Mouse (Mus musculus): ENCODE measurements around the gene Spred3.
"Not testable (repeated sequence)": the region's sequence is repeated elsewhere in the genome, so short reads cannot be mapped to it uniquely, and the experiment has no call there.

Spred3 gene

GRCm38 (mm10) chr7:29169231-29170065 is 763 bp downstream of the Spred3 start:
- no peak for DNase-seq (ENCODE audit: low read depth in 2 of 2, low spot score in 2 of 2)

- no peak for DNase-seq (ENCODE audit: low read depth in 2 of 2, low spot score in 2 of 2)
These were observed 1.4 kb downstream of the Spred3 start for GRCm38 (mm10) chr7:29168791-29169230.

GRCm38 (mm10) chr7:29168121-29168695 is 2.0 kb downstream of the Spred3 start:
- no peak for DNase-seq (ENCODE audit: low read depth in 2 of 2, low spot score in 2 of 2)

- DNase-seq (ENCODE audit: low read depth in 2 of 2, low spot score in 2 of 2), result no peak
These were observed 2.6 kb downstream of the Spred3 start for GRCm38 (mm10) chr7:29167656-29168055.

GRCm38 (mm10) chr7:29162750-29163525 is 7.3 kb downstream of the Spred3 start:
- DNase-seq (ENCODE audit: low read depth in 2 of 2, low spot score in 2 of 2), result no peak

- no peak for DNase-seq (ENCODE audit: low read depth in 2 of 2, low spot score in 2 of 2)
These were observed 7.9 kb downstream of the Spred3 start for GRCm38 (mm10) chr7:29162294-29162693.

GRCm38 (mm10) chr7:29158264-29158663 is 11.9 kb downstream of the Spred3 start:
- no peak for DNase-seq (ENCODE audit: low read depth in 2 of 2, low spot score in 2 of 2)

GRCm38 (mm10) chr7:29155838-29156782 is 14.1 kb downstream of the Spred3 start, which contains the start of gene Fam98c:
Fam98c (minus strand) TSS chr7:29156234.
- peak; percentile 52 to 68 for DNase-seq (ENCODE audit: low read depth in 2 of 2, low spot score in 2 of 2)

GRCm38 (mm10) chr7:29155196-29155837 is 14.9 kb downstream of the Spred3 start:
- DNase-seq (ENCODE audit: low read depth in 2 of 2, low spot score in 2 of 2), result peak; percentile 45 to 69

GRCm38 (mm10) chr7:29154018-29154720 is 16.0 kb downstream of the Spred3 start:
- DNase-seq (ENCODE audit: low read depth in 2 of 2, low spot score in 2 of 2), result no peak

- DNase-seq (ENCODE audit: low read depth in 2 of 2, low spot score in 2 of 2), result no peak
These were observed 18.7 kb downstream of the Spred3 start for GRCm38 (mm10) chr7:29151486-29151885.

- no peak for DNase-seq (ENCODE audit: low read depth in 2 of 2, low spot score in 2 of 2)
These were observed 21.4 kb downstream of the Spred3 start for GRCm38 (mm10) chr7:29148771-29149170.

- no peak for DNase-seq (ENCODE audit: low read depth in 2 of 2, low spot score in 2 of 2)
These were observed 23.4 kb downstream of the Spred3 start for GRCm38 (mm10) chr7:29146625-29147367.

GRCm38 (mm10) chr7:29144006-29144405 is 26.2 kb downstream of the Spred3 start:
- DNase-seq (ENCODE audit: low read depth in 2 of 2, low spot score in 2 of 2), result no peak

GRCm38 (mm10) chr7:29141416-29141815 is 28.8 kb downstream of the Spred3 start:
- peak; percentile 43 to 51 for DNase-seq (ENCODE audit: low read depth in 2 of 2, low spot score in 2 of 2)

- DNase-seq (ENCODE audit: low read depth in 2 of 2, low spot score in 2 of 2), result not testable (repeated sequence)
These were observed 31.0 kb downstream of the Spred3 start for GRCm38 (mm10) chr7:29139237-29139636.

GRCm38 (mm10) chr7:29137429-29137828 is 32.8 kb downstream of the Spred3 start:
- no peak for DNase-seq (ENCODE audit: low read depth in 2 of 2, low spot score in 2 of 2)

- peak; percentile 62 to 71 for DNase-seq (ENCODE audit: low read depth in 2 of 2, low spot score in 2 of 2)
These were observed 35.4 kb downstream of the Spred3 start, which contains the start of gene Rasgrp4 for GRCm38 (mm10) chr7:29134693-29135386. Rasgrp4 (plus strand) TSS chr7:29134851.

Data from CD8-positive naive resting alpha-beta T cell, adult 2 months (primary cell).